Mouse (Mus musculus) megakaryocyte, adult 5-6 weeks (primary cell): Measurements from ENCODE around the gene Gigyf1. TPM values are rescaled to one million over a fixed set of nuclear protein-coding genes. Genes with fewer than 3 reads are reported as not detected.

Experiments
- ATAC-seq: 2 replicates; pipeline ENCODE4 v1.8.0; 2016; ENCODE audit warnings: mild to moderate bottlenecking, inconsistent platforms; ENCODE audit not compliant: poor library complexity, severe bottlenecking
- total RNA-seq, 2 experiments: library from RNA; stranded (forward) in 1 of 2; stranded (reverse) in 1 of 2; fragments of 153-499, 151-499 nt in 1 of 2; fragments of 221-1000, 200-1000 nt in 1 of 2; gene quantifications; 2 replicates each; pipeline versions ENCODE4 v1.2.3 to v1.2.4; 2015 to 2017

Gigyf1 gene
- total RNA-seq (2015) (8.3 and 8.5 TPM in 2 replicates), total RNA-seq (2017) (5.6 and 5.9 TPM in 2 replicates)

- ATAC-seq: peak; percentile 38; the same call in 1 of the 2 replicates
Measured at GRCm38 (mm10) chr5:137518436-137518835, at the start of gene Gigyf1. Gene Gigyf1, plus strand, starts transcription at chr5:137518548.

GRCm38 (mm10) chr5:137472252-137472904, 46.0 kb upstream of the Gigyf1 start:
- ATAC-seq: no peak

GRCm38 (mm10) chr5:137474351-137474750, 44.0 kb upstream of the Gigyf1 start:
- ATAC-seq: no peak

GRCm38 (mm10) chr5:137476964-137477363, 41.4 kb upstream of the Gigyf1 start, which contains the start of gene Zan:
Gene Zan, minus strand, starts transcription at chr5:137477064.
- ATAC-seq: no peak

- peak; percentile 60 for ATAC-seq
Measured at GRCm38 (mm10) chr5:137481138-137481537, 37.2 kb upstream of the Gigyf1 start.

- no peak for ATAC-seq
Measured at GRCm38 (mm10) chr5:137481897-137482296, 36.5 kb upstream of the Gigyf1 start.

GRCm38 (mm10) chr5:137485071-137485850, 33.1 kb upstream of the Gigyf1 start:
- ATAC-seq: no peak

- ATAC-seq: no peak
Measured at GRCm38 (mm10) chr5:137485851-137486155, 32.5 kb upstream of the Gigyf1 start.

- ATAC-seq: no peak
Measured at GRCm38 (mm10) chr5:137487616-137488015, 30.7 kb upstream of the Gigyf1 start.

- no peak for ATAC-seq
Measured at GRCm38 (mm10) chr5:137491559-137491958, 26.8 kb upstream of the Gigyf1 start.

GRCm38 (mm10) chr5:137493831-137494230, 24.5 kb upstream of the Gigyf1 start:
- no peak for ATAC-seq

- no peak for ATAC-seq
Measured at GRCm38 (mm10) chr5:137500186-137500585, 18.2 kb upstream of the Gigyf1 start.

GRCm38 (mm10) chr5:137501709-137502666, 16.4 kb upstream of the Gigyf1 start, which contains the start of gene Pop7:
Gene Pop7, minus strand, starts transcription at chr5:137502518.
- peak; percentile 87 for ATAC-seq

- peak; percentile 74 for ATAC-seq
Measured at GRCm38 (mm10) chr5:137502667-137503110, 15.7 kb upstream of the Gigyf1 start.

- no peak for ATAC-seq
Measured at GRCm38 (mm10) chr5:137504041-137504440, 14.3 kb upstream of the Gigyf1 start.

- peak; percentile 78 for ATAC-seq
Measured at GRCm38 (mm10) chr5:137510014-137510501, 8.3 kb upstream of the Gigyf1 start.

- peak; percentile 18; the same call in 1 of the 2 replicates for ATAC-seq
Measured at GRCm38 (mm10) chr5:137510573-137511390, 7.6 kb upstream of the Gigyf1 start.

- ATAC-seq: no peak
Measured at GRCm38 (mm10) chr5:137511706-137512105, 6.6 kb upstream of the Gigyf1 start.

- no peak for ATAC-seq
Measured at GRCm38 (mm10) chr5:137512847-137513794, 5.2 kb upstream of the Gigyf1 start.
